Mouse (Mus musculus): ENCODE measurements at regions not wholly inside any gene's neighbourhood (a gene's known extent, or its start where the extent isn't known, plus 50 kb on each side); places are given as distances from the start of the nearest gene placed in this dataset.

GRCm38 (mm10) chr7:36830155-36830554 is 132.2 kb downstream of the Tshz3 start:
- TF ChIP-seq CTCF (IDR thresholded peaks at IDR 0.05; ENCODE audit: borderline replicate concordance, insufficient read depth, low read depth, low read length) (no peak), POLR2A (IDR thresholded peaks at IDR 0.05; ENCODE audit: borderline replicate concordance, insufficient read depth, low read length) (no peak)

Measured in cerebellum, adult 2 months (tissue).